Mouse (Mus musculus): ENCODE measurements at regions not wholly inside any gene's neighbourhood (a gene's known extent, or its start where the extent isn't known, plus 50 kb on each side); places are given as distances from the start of the nearest gene placed in this dataset.

GRCm38 (mm10) chr7:134619220-134619975 lies 51.1 kb upstream of the Dock1 start:
- no peaks in the 10 kb centered on the region for H3K36me3 ChIP-seq
- H3K27ac ChIP-seq = no peak overlapping the region
- H3K4me1 ChIP-seq = no peaks in the 10 kb centered on the region
- no peak overlapping the region for H3K4me3 ChIP-seq
- no peak for DNase-seq (ENCODE audit: low spot score)
- H3K27me3 ChIP-seq (ENCODE audit: low read depth, poor library complexity, severe bottlenecking) = no peaks in the 10 kb centered on the region
- H3K9me3 ChIP-seq (replicated peaks) = no peaks in the 10 kb centered on the region
- WGBS = 40% methylated on average over 2 of the region's 2 CpGs

- 93% methylated on average over 5 of the region's 5 CpGs for WGBS
- H3K27ac ChIP-seq = no peak overlapping the region
Measured at GRCm38 (mm10) chr7:134620006-134620405, 50.4 kb upstream of the Dock1 start.

More at GRCm38 (mm10) chr7:134620006-134620405, 50.4 kb upstream of the Dock1 start:
- DNase-seq (ENCODE audit: low spot score) = no peak
- Histone ChIP-seq H3K4me1 (no peaks in the 10 kb centered on the region), H3K27me3 (ENCODE audit: low read depth, poor library complexity, severe bottlenecking) (no peaks in the 10 kb centered on the region), H3K9me3 (replicated peaks) (no peaks in the 10 kb centered on the region), H3K4me3 (no peak overlapping the region), H3K36me3 (no peaks in the 10 kb centered on the region)

All from limb, embryonic 10.5 days (tissue).